Mouse (Mus musculus) olfactory bulb, adult 2 months (tissue): ENCODE data around the gene Zfpl1.

Source experiments
- CTCF ChIP-seq: fragments of 200-500 bp; IDR thresholded peaks from 2 replicates; pipeline ENCODE4 v1.5.1; 2012; ENCODE audit warnings: low read depth, mild to moderate bottlenecking, low read length, moderate library complexity; ENCODE audit not compliant: insufficient read depth
- POLR2A ChIP-seq: fragments of 200-500 bp; IDR thresholded peaks from 2 replicates; pipeline ENCODE4 v1.6.1; 2012; ENCODE audit warnings: mild to moderate bottlenecking, low read depth, low read length, moderate library complexity; ENCODE audit not compliant: insufficient read depth

- no peak for TF ChIP-seq POLR2A
- no peak for TF ChIP-seq CTCF
These were observed 30.5 kb downstream of the Zfpl1 start for GRCm38 (mm10) chr19:6054296-6054695.
